Mouse (Mus musculus) monocyte, adult 5-6 weeks (primary cell): ENCODE data around the gene Eya2. TPM values are rescaled to one million over a fixed set of nuclear protein-coding genes. Genes with fewer than 3 reads are reported as not detected.

ENCODE experiments used
- ATAC-seq: fragments of 153-309, 156-312 bp; replicated peaks from 2 replicates; pipeline ENCODE4 v1.8.0; 2017; ENCODE audit warnings: mild to moderate bottlenecking; ENCODE audit not compliant: low TSS enrichment, insufficient number of reproducible peaks, severe bottlenecking, poor library complexity, low FRiP score
- total RNA-seq: library from RNA; stranded (forward); fragments of 200-1000, 200-491, 200-594 nt; gene quantifications from 3 replicates; pipeline ENCODE4 v1.2.3, GENCODE M21; 2017

Gene Eya2
- total RNA-seq, 1 experiment from 2014 or later, result 6.4 TPM

- no peak for ATAC-seq
These were observed 94.1 kb downstream of the Eya2 start for GRCm38 (mm10) chr2:165688896-165689295.

- no peak for ATAC-seq
These were observed 96.2 kb downstream of the Eya2 start for GRCm38 (mm10) chr2:165691016-165691415.

GRCm38 (mm10) chr2:165692944-165693660 lies 98.3 kb downstream of the Eya2 start:
- peak; percentile 52 for ATAC-seq

- ATAC-seq, result no peak
These were observed 99.9 kb downstream of the Eya2 start for GRCm38 (mm10) chr2:165694767-165695166.

GRCm38 (mm10) chr2:165700252-165700908 lies 105.5 kb downstream of the Eya2 start:
- ATAC-seq, result no peak

- no peak for ATAC-seq
These were observed 108.4 kb downstream of the Eya2 start for GRCm38 (mm10) chr2:165703033-165703805.

- no peak for ATAC-seq
These were observed 113.4 kb downstream of the Eya2 start for GRCm38 (mm10) chr2:165708266-165708665.

GRCm38 (mm10) chr2:165716688-165717087 lies 121.9 kb downstream of the Eya2 start:
- ATAC-seq, result no peak

GRCm38 (mm10) chr2:165717182-165718176 lies 122.6 kb downstream of the Eya2 start:
- ATAC-seq, result no peak

- no peak for ATAC-seq
These were observed 124.5 kb downstream of the Eya2 start for GRCm38 (mm10) chr2:165719382-165719781.

- no peak for ATAC-seq
These were observed 127.1 kb downstream of the Eya2 start for GRCm38 (mm10) chr2:165721941-165722340.

GRCm38 (mm10) chr2:165732552-165733238 lies 137.9 kb downstream of the Eya2 start:
- ATAC-seq, result no peak

GRCm38 (mm10) chr2:165733701-165734100 lies 138.9 kb downstream of the Eya2 start:
- ATAC-seq, result no peak

GRCm38 (mm10) chr2:165736297-165736696 lies 141.5 kb downstream of the Eya2 start:
- no peak for ATAC-seq

- ATAC-seq, result no peak
These were observed 145.5 kb downstream of the Eya2 start for GRCm38 (mm10) chr2:165740381-165740780.

GRCm38 (mm10) chr2:165740982-165741381 lies 146.2 kb downstream of the Eya2 start:
- ATAC-seq, result no peak

- no peak for ATAC-seq
These were observed 146.8 kb downstream of the Eya2 start for GRCm38 (mm10) chr2:165741526-165742050.
